Mouse (Mus musculus): ENCODE results near the gene Srpk2.

GRCm38 (mm10) chr5:23677883-23678282, 6.5 kb downstream of the Srpk2 start:
- TF ChIP-seq CTCF (IDR thresholded peaks at IDR 0.05 in 2 of 3, conservative IDR thresholded peaks at IDR 0.05 in 1 of 3; ENCODE audit: control insufficient read depth in 1 of 3, insufficient read depth in 1 of 3, low read depth in 2 of 3, low read length in 3 of 3, poor library complexity in 1 of 3, severe bottlenecking in 1 of 3) (no peak), POLR2A (IDR thresholded peaks at IDR 0.05; ENCODE audit: control insufficient read depth in 1 of 2, insufficient read depth in 1 of 2, low read depth in 1 of 2, low read length in 2 of 2, poor library complexity in 1 of 2) (no peak), POLR2AphosphoS2 (IDR thresholded peaks at IDR 0.05; ENCODE audit: low read length) (no peak), USF2 (IDR thresholded peaks at IDR 0.05; ENCODE audit: borderline replicate concordance in 1 of 2, insufficient read depth in 1 of 2, low read depth in 1 of 2, low read length in 2 of 2) (no peak), RCOR1 (IDR thresholded peaks at IDR 0.05; ENCODE audit: low read depth, low read length) (no peak), NRF1 (IDR thresholded peaks at IDR 0.05; ENCODE audit: insufficient read depth, low read depth, low read length, poor library complexity, severe bottlenecking) (no peak), MAFK (IDR thresholded peaks at IDR 0.05; ENCODE audit: borderline replicate concordance, low read depth, low read length) (0 out of 2 replicates have a peak, but pooled peaks have one; percentile 55)
